Mouse (Mus musculus) intestine, embryonic 14.5 days (tissue): ENCODE measurements around the gene Atl3. TPM values are rescaled to one million over a fixed set of nuclear protein-coding genes. Genes with fewer than 3 reads are reported as not detected.

Source experiments
- ATAC-seq: fragments of 200-750 bp; cut with Nextera tagmentation; replicated peaks from 2 replicates; pipeline ENCODE4 v1.8.0; 2017; ENCODE audit warnings: low read depth, moderate number of reproducible peaks, moderate TSS enrichment, moderate library complexity; ENCODE audit not compliant: low FRiP score, low TSS enrichment
- DNase-seq: peaks from one replicate; pipeline ENCODE4 v3.0.0-alpha.2; 2018; ENCODE audit warnings: low spot score
- H3K27ac ChIP-seq: fragments of 300-500 bp; sonication (generic); 2 replicates; pipeline ENCODE4 v1.5.1; 2014; ENCODE audit warnings: low read depth, mild to moderate bottlenecking, control low read depth
- H3K27me3 ChIP-seq: fragments of 300-500 bp; sonication (generic); replicated peaks from 2 replicates; pipeline ENCODE4 v1.6.1; 2014; ENCODE audit warnings: low read length, control low read depth; ENCODE audit not compliant: control insufficient read depth, insufficient read depth
- H3K36me3 ChIP-seq: fragments of 300-500 bp; sonication (generic); 2 replicates; pipeline ENCODE4 v1.6.1; 2014; ENCODE audit warnings: low read length, control low read depth; ENCODE audit not compliant: control insufficient read depth, insufficient read depth
- H3K4me1 ChIP-seq: fragments of 300-500 bp; sonication (generic); replicated peaks from 2 replicates; pipeline ENCODE4 v1.6.1; 2014; ENCODE audit warnings: low read length, control low read depth, mixed read lengths; ENCODE audit not compliant: control insufficient read depth, insufficient read depth
- H3K4me2 ChIP-seq: fragments of 300-500 bp; sonication (generic); 2 replicates; pipeline ENCODE4 v1.6.1; 2014; ENCODE audit warnings: low read length
- H3K4me3 ChIP-seq: fragments of 300-500 bp; sonication (generic); 2 replicates; pipeline ENCODE4 v1.5.1; 2014; ENCODE audit warnings: low read depth, low read length, control low read depth, mixed read lengths
- H3K9ac ChIP-seq: fragments of 300-500 bp; sonication (generic); 2 replicates; pipeline ENCODE4 v1.6.1; 2014; ENCODE audit warnings: mild to moderate bottlenecking, low read length
- H3K9me3 ChIP-seq: fragments of 300-500 bp; sonication (generic); 2 replicates; pipeline ENCODE4 v1.6.1; 2016; ENCODE audit warnings: low read length, control low read depth; ENCODE audit not compliant: control insufficient read depth
- WGBS: fragments of 180-500 bp; shearing (Covaris S2); extraction: QIAGEN DNeasy Blood & Tissue Kit; methylation state at CpG from one replicate; pipeline ENCODE4 v1.1.7; 2014; 5-methylcytosine and 5-hydroxymethylcytosine counted together
- polyA plus RNA-seq: library from polyadenylated mRNA; unstranded; fragments of >200 nt; fragmentation: Nextera tagmentation; extraction: Ambion mirVana; gene quantifications from 2 replicates; pipeline ENCODE4 v1.2.1, GENCODE M21; 2014

Gene Atl3
- polyA plus RNA-seq, result 12.1 and 15.4 TPM in 2 replicates

GRCm38 (mm10) chr19:7493352-7494186, at the start of gene Atl3:
Gene Atl3, plus strand, starts transcription at chr19:7494040.
- Histone ChIP-seq H3K4me1 (peaks cover 4% of the 10 kb centered on the region), H3K9me3 (no peaks in the 10 kb centered on the region), H3K27ac (peak within 1 kb of the TSS; percentile 98), H3K4me2 (peak within 1 kb of the TSS; percentile 58), H3K36me3 (no peaks in the 10 kb centered on the region), H3K27me3 (no peaks in the 10 kb centered on the region), H3K4me3 (peak within 1 kb of the TSS; percentile 62), H3K9ac (peak within 1 kb of the TSS; percentile 92)
- ATAC-seq (no peak), DNase-seq (no peak)
- 30% methylated on average over 31 of the region's 31 CpGs for WGBS

GRCm38 (mm10) chr19:7445105-7445504, 48.7 kb upstream of the Atl3 start:
- H3K4me2 ChIP-seq, result no peak overlapping the region
- WGBS, result 77% methylated on average over 2 of the region's 2 CpGs
- no peaks in the 10 kb centered on the region; the same call in 1 of the 2 replicates for H3K4me1 ChIP-seq
- ATAC-seq (no peak), DNase-seq (no peak)
- no peak overlapping the region for H3K4me3 ChIP-seq
- no peak overlapping the region for H3K27ac ChIP-seq
- no peaks in the 10 kb centered on the region for H3K27me3 ChIP-seq
- H3K9me3 ChIP-seq, result no peaks in the 10 kb centered on the region
- no peaks in the 10 kb centered on the region for H3K36me3 ChIP-seq
- no peak overlapping the region for H3K9ac ChIP-seq

GRCm38 (mm10) chr19:7445596-7445995, 48.2 kb upstream of the Atl3 start:
- Histone ChIP-seq H3K4me2 (no peak overlapping the region), H3K4me3 (no peak overlapping the region), H3K27ac (no peak overlapping the region), H3K9ac (no peak overlapping the region), H3K27me3 (no peaks in the 10 kb centered on the region), H3K36me3 (no peaks in the 10 kb centered on the region), H3K9me3 (no peaks in the 10 kb centered on the region), H3K4me1 (no peaks in the 10 kb centered on the region; the same call in 1 of the 2 replicates)
- DNase-seq (no peak), ATAC-seq (no peak)
- 64% methylated on average over 1 of the region's 1 CpGs for WGBS

- ATAC-seq (no peak), DNase-seq (no peak)
- no peaks in the 10 kb centered on the region for H3K9me3 ChIP-seq
- H3K4me2 ChIP-seq, result no peak overlapping the region
- H3K36me3 ChIP-seq, result peaks cover 8% of the 10 kb centered on the region; the same call in 1 of the 2 replicates
- no peaks in the 10 kb centered on the region for H3K4me1 ChIP-seq
- no peak overlapping the region for H3K27ac ChIP-seq
- no peaks in the 10 kb centered on the region for H3K27me3 ChIP-seq
- WGBS, result 61% methylated on average over 2 of the region's 2 CpGs
- no peak overlapping the region for H3K4me3 ChIP-seq
- no peak overlapping the region for H3K9ac ChIP-seq
These were observed 37.0 kb upstream of the Atl3 start for GRCm38 (mm10) chr19:7456803-7457202.

GRCm38 (mm10) chr19:7458901-7459300, 34.9 kb upstream of the Atl3 start:
- Histone ChIP-seq H3K4me3 (no peak overlapping the region), H3K27ac (no peak overlapping the region), H3K36me3 (peaks cover 8% of the 10 kb centered on the region; the same call in 1 of the 2 replicates), H3K4me1 (no peaks in the 10 kb centered on the region), H3K9me3 (no peaks in the 10 kb centered on the region), H3K4me2 (no peak overlapping the region), H3K9ac (no peak overlapping the region), H3K27me3 (no peaks in the 10 kb centered on the region)
- DNase-seq (no peak), ATAC-seq (no peak)

- Histone ChIP-seq H3K9ac (no peak overlapping the region), H3K27ac (no peak overlapping the region), H3K4me2 (no peak overlapping the region), H3K4me3 (no peak overlapping the region), H3K9me3 (no peaks in the 10 kb centered on the region), H3K27me3 (no peaks in the 10 kb centered on the region), H3K36me3 (peaks cover 8% of the 10 kb centered on the region; the same call in 1 of the 2 replicates), H3K4me1 (no peaks in the 10 kb centered on the region)
- WGBS, result 84% methylated on average over 2 of the region's 2 CpGs
- no peak for ATAC-seq
- DNase-seq, result no peak
These were observed 34.5 kb upstream of the Atl3 start for GRCm38 (mm10) chr19:7459370-7459769.

- no peak overlapping the region for H3K27ac ChIP-seq
- H3K4me3 ChIP-seq, result no peak overlapping the region
- no peak overlapping the region for H3K4me2 ChIP-seq
- H3K9me3 ChIP-seq, result no peaks in the 10 kb centered on the region
- H3K27me3 ChIP-seq, result no peaks in the 10 kb centered on the region
- no peak overlapping the region for H3K9ac ChIP-seq
- H3K36me3 ChIP-seq, result peaks cover 5% of the 10 kb centered on the region; the same call in 1 of the 2 replicates
- 0 out of 2 replicates have a peak, but pooled peaks cover 5% of the 10 kb centered on the region for H3K4me1 ChIP-seq
- ATAC-seq, result no peak
- no peak for DNase-seq
These were observed 25.9 kb upstream of the Atl3 start for GRCm38 (mm10) chr19:7467915-7468314.

- no peak overlapping the region for H3K9ac ChIP-seq
- DNase-seq, result no peak
- H3K4me1 ChIP-seq, result 0 out of 2 replicates have a peak, but pooled peaks cover 5% of the 10 kb centered on the region
- H3K27ac ChIP-seq, result no peak overlapping the region
- H3K36me3 ChIP-seq, result peaks cover 7% of the 10 kb centered on the region
- H3K4me3 ChIP-seq, result no peak overlapping the region
- ATAC-seq, result no peak
- 81% methylated on average over 2 of the region's 2 CpGs for WGBS
- no peaks in the 10 kb centered on the region for H3K9me3 ChIP-seq
- no peaks in the 10 kb centered on the region for H3K27me3 ChIP-seq
- no peak overlapping the region for H3K4me2 ChIP-seq
These were observed 23.2 kb upstream of the Atl3 start for GRCm38 (mm10) chr19:7470643-7471042.
